Mouse (Mus musculus) forebrain, embryonic 14.5 days (tissue): ENCODE data around the gene Btbd2. TPM values are rescaled to one million over a fixed set of nuclear protein-coding genes. Genes with fewer than 3 reads are reported as not detected.

Source experiments
- ATAC-seq: fragments of 200-750 bp; cut with Nextera tagmentation; 2 replicates; pipeline ENCODE4 v1.8.0; 2017; ENCODE audit warnings: mild to moderate bottlenecking, moderate library complexity
- DNase-seq: peaks from one replicate; pipeline ENCODE4 v3.0.0-alpha.2; 2015; ENCODE audit warnings: low spot score
- H3K27ac ChIP-seq: fragments of 300-500 bp; sonication (generic); 2 replicates; pipeline ENCODE4 v1.5.1; 2014; ENCODE audit warnings: low read depth, mild to moderate bottlenecking, control low read depth, low read length, moderate library complexity
- H3K27me3 ChIP-seq: fragments of 300-500 bp; sonication (generic); replicated peaks from 2 replicates; pipeline ENCODE4 v1.6.1; 2014; ENCODE audit warnings: low read length, control low read depth, mixed read lengths; ENCODE audit not compliant: control insufficient read depth, insufficient read depth
- H3K36me3 ChIP-seq: fragments of 300-500 bp; sonication (generic); 2 replicates; pipeline ENCODE4 v1.6.1; 2014; ENCODE audit warnings: low read length, control low read depth; ENCODE audit not compliant: control insufficient read depth, insufficient read depth
- H3K4me1 ChIP-seq: fragments of 300-500 bp; sonication (generic); 2 replicates; pipeline ENCODE4 v1.6.1; 2014; ENCODE audit warnings: antibody characterized with exemption, low read length, control low read depth; ENCODE audit not compliant: control insufficient read depth, insufficient read depth
- H3K4me2 ChIP-seq: fragments of 300-500 bp; sonication (generic); 2 replicates; pipeline ENCODE4 v1.6.1; 2014; ENCODE audit warnings: mild to moderate bottlenecking, control low read depth, low read length
- H3K4me3 ChIP-seq: fragments of 300-500 bp; sonication (generic); 2 replicates; pipeline ENCODE4 v1.5.1; 2014; ENCODE audit warnings: low read depth, low read length, control low read depth
- H3K9ac ChIP-seq: fragments of 300-500 bp; sonication (generic); 2 replicates; pipeline ENCODE4 v1.6.1; 2014; ENCODE audit warnings: mild to moderate bottlenecking, low read length, control low read depth, moderate library complexity
- H3K9me3 ChIP-seq: fragments of 300-500 bp; sonication (generic); replicated peaks from 2 replicates; pipeline ENCODE4 v1.6.1; 2016; ENCODE audit warnings: low read length, control low read depth, mixed read lengths; ENCODE audit not compliant: control insufficient read depth
- WGBS: fragments of 180-500 bp; shearing (Covaris S2); extraction: QIAGEN DNeasy Blood & Tissue Kit; methylation state at CpG from one replicate; pipeline ENCODE4 v1.1.7; 2014; 5-methylcytosine and 5-hydroxymethylcytosine counted together
- polyA plus RNA-seq: library from polyadenylated mRNA; unstranded; fragments of >200 nt; fragmentation: Nextera tagmentation; extraction: Ambion mirVana; gene quantifications from 2 replicates; pipeline ENCODE4 v1.2.1, GENCODE M21; 2014

Btbd2 gene
- polyA plus RNA-seq, 1 experiment from 2014 or later = 42.6 TPM

GRCm38 (mm10) chr10:80674161-80674711 is 17.4 kb upstream of the Btbd2 start:
- DNase-seq (no peak), ATAC-seq (no peak)
- Histone ChIP-seq H3K4me3 (peak overlapping the region; percentile 88), H3K9me3 (no peaks in the 10 kb centered on the region), H3K9ac (peak overlapping the region; percentile 95), H3K4me1 (peaks cover 46% of the 10 kb centered on the region), H3K27ac (no peak overlapping the region), H3K4me2 (peak overlapping the region; percentile 95), H3K27me3 (no peaks in the 10 kb centered on the region), H3K36me3 (peaks cover 44% of the 10 kb centered on the region)
- WGBS = 67% methylated on average over 5 of the region's 5 CpGs

- Histone ChIP-seq H3K4me2 (peak overlapping the region; percentile 95), H3K4me1 (peaks cover 40% of the 10 kb centered on the region), H3K9me3 (no peaks in the 10 kb centered on the region), H3K27me3 (no peaks in the 10 kb centered on the region), H3K4me3 (peak overlapping the region; percentile 88; the same call in 1 of the 2 replicates), H3K9ac (peak overlapping the region; percentile 95), H3K27ac (no peak overlapping the region), H3K36me3 (peaks cover 50% of the 10 kb centered on the region)
- ATAC-seq (no peak), DNase-seq (no peak)
- WGBS = 93% methylated on average over 3 of the region's 3 CpGs
These were observed 16.8 kb upstream of the Btbd2 start for GRCm38 (mm10) chr10:80673690-80674089.

- Histone ChIP-seq H3K4me2 (no peak overlapping the region), H3K36me3 (peaks cover 65% of the 10 kb centered on the region), H3K27me3 (no peaks in the 10 kb centered on the region), H3K4me1 (peaks cover 24% of the 10 kb centered on the region), H3K9ac (no peak overlapping the region), H3K4me3 (no peak overlapping the region), H3K27ac (no peak overlapping the region), H3K9me3 (no peaks in the 10 kb centered on the region)
- ATAC-seq (no peak), DNase-seq (no peak)
- 88% methylated on average over 11 of the region's 11 CpGs for WGBS
These were observed 15.2 kb upstream of the Btbd2 start for GRCm38 (mm10) chr10:80671936-80672690.

GRCm38 (mm10) chr10:80671251-80671650 is 14.4 kb upstream of the Btbd2 start:
- no peak for ATAC-seq
- DNase-seq = no peak
- no peaks in the 10 kb centered on the region for H3K27me3 ChIP-seq
- H3K9ac ChIP-seq = no peak overlapping the region
- no peak overlapping the region for H3K27ac ChIP-seq
- 95% methylated on average over 4 of the region's 4 CpGs for WGBS
- no peak overlapping the region for H3K4me3 ChIP-seq
- peaks cover 74% of the 10 kb centered on the region for H3K36me3 ChIP-seq
- no peak overlapping the region for H3K4me2 ChIP-seq
- no peaks in the 10 kb centered on the region for H3K9me3 ChIP-seq
- peaks cover 21% of the 10 kb centered on the region for H3K4me1 ChIP-seq

- Histone ChIP-seq H3K27me3 (no peaks in the 10 kb centered on the region), H3K27ac (no peak overlapping the region), H3K9me3 (no peaks in the 10 kb centered on the region), H3K36me3 (peaks cover 81% of the 10 kb centered on the region), H3K4me3 (no peak overlapping the region), H3K4me1 (peaks cover 21% of the 10 kb centered on the region), H3K4me2 (no peak overlapping the region), H3K9ac (no peak overlapping the region)
- WGBS = 86% methylated on average over 2 of the region's 2 CpGs
- ATAC-seq (no peak), DNase-seq (no peak)
These were observed 13.7 kb upstream of the Btbd2 start for GRCm38 (mm10) chr10:80670531-80670930.

GRCm38 (mm10) chr10:80669737-80670485 is 13.0 kb upstream of the Btbd2 start:
- peaks cover 17% of the 10 kb centered on the region for H3K4me1 ChIP-seq
- no peak for DNase-seq
- no peak overlapping the region for H3K27ac ChIP-seq
- H3K9me3 ChIP-seq = no peaks in the 10 kb centered on the region
- no peak for ATAC-seq
- H3K4me3 ChIP-seq = no peak overlapping the region
- no peak overlapping the region for H3K9ac ChIP-seq
- H3K27me3 ChIP-seq = no peaks in the 10 kb centered on the region
- 93% methylated on average over 7 of the region's 7 CpGs for WGBS
- no peak overlapping the region for H3K4me2 ChIP-seq
- peaks cover 84% of the 10 kb centered on the region for H3K36me3 ChIP-seq

GRCm38 (mm10) chr10:80669018-80669417 is 12.1 kb upstream of the Btbd2 start:
- H3K4me3 ChIP-seq = no peak overlapping the region
- WGBS = 94% methylated on average over 12 of the region's 12 CpGs
- H3K36me3 ChIP-seq = peaks cover 84% of the 10 kb centered on the region
- no peak overlapping the region for H3K9ac ChIP-seq
- no peak overlapping the region for H3K27ac ChIP-seq
- no peak for DNase-seq
- no peak overlapping the region for H3K4me2 ChIP-seq
- no peaks in the 10 kb centered on the region for H3K9me3 ChIP-seq
- no peaks in the 10 kb centered on the region for H3K27me3 ChIP-seq
- H3K4me1 ChIP-seq = peaks cover 8% of the 10 kb centered on the region
- no peak for ATAC-seq

GRCm38 (mm10) chr10:80668614-80669013 is 11.7 kb upstream of the Btbd2 start:
- Histone ChIP-seq H3K36me3 (peaks cover 84% of the 10 kb centered on the region), H3K27ac (no peak overlapping the region)

More at GRCm38 (mm10) chr10:80668614-80669013, 11.7 kb upstream of the Btbd2 start:
- ATAC-seq = no peak
- H3K27me3 ChIP-seq = no peaks in the 10 kb centered on the region
- H3K9ac ChIP-seq = no peak overlapping the region
- H3K4me1 ChIP-seq = peaks cover 4% of the 10 kb centered on the region
- H3K4me3 ChIP-seq = no peak overlapping the region
- H3K9me3 ChIP-seq = no peaks in the 10 kb centered on the region
- 85% methylated on average over 11 of the region's 11 CpGs for WGBS
- no peak for DNase-seq
- no peak overlapping the region for H3K4me2 ChIP-seq
